Mouse (Mus musculus) lung, postnatal 10 days (tissue): ENCODE results near the gene Thnsl2.

Source experiments
- DNase-seq: peaks from one replicate; pipeline ENCODE4 v3.0.0; 2021

Gene Thnsl2

DNA sequence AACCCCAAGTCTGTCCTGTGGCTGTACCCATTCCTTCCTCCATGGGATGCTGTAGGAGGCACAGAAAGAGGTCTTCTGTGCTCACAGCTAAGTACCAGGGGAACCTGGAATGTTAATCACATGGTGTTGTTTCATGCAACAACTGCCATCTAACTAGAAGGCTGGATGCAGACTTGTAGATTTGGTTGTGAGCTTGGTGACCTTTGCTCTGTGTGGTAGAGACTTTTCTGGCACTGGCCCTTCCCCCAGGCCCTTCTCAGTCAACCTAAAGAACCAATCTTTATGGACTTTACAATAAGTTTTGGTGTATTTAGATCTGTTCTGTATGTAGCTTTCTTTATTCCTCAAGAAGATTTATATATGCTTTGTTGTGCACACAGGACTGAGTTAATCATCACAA is 13.2 kb downstream of the Thnsl2 start:
- DNase-seq: no peak

DNA sequence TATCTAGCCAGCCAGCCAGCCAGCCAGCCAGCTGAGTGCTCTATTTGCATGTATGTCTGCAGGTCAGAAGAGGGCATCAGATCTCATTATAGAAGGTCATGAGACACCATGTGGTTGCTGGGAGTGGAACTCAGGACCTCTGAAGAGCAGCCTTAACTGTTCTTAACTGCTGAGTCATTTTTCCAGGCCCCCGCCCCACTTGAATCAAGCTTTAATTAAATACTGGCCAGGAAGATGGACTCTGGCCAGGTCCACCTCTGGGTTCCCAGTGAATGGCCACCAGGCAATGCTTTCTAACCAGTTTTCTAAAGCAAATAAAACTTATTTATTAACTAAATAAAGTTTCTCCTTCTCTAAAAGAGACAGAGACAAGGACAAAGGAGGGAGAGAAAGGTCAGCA is 14.0 kb downstream of the Thnsl2 start:
- DNase-seq: peak; percentile 33

DNA sequence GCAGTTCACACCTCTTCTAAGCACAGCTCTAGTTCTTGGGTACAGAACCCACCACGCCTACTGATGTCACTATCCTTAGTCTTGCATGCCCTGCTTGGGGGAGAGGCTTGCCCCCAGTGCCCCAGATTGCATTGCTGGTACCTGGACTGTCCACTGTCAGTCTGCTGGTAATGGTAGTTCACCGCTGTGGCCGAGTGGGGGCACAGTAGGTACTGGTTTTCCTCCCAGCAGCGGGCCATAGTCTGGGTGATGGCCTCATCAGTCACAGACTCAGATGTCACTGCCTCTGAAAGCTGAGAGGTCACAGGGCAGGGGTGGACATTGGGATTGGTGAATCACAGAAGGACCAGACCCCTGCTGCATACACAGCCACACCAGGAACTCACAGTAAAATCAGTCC is 15.2 kb downstream of the Thnsl2 start:
- no peak for DNase-seq

DNA sequence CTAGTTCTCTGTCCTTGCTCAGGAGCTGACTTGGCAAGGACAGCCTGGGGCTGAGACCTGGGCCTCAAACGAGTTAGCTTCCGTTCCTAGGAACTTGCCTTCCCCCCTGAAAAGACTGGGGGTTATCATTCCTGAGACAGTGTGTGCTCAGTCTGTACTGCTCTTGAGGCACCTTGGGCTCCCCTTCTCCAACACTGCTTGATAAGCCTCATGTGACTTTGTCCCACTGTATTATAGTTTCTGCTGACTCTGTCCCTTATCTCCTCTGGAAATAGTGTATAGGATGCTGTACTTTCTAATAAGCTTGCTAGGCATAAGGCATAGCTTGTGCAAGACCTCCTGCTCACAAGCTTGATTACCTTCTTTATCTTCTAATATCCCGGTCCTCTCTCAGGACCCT is 17.9 kb downstream of the Thnsl2 start:
- DNase-seq: no peak

DNA sequence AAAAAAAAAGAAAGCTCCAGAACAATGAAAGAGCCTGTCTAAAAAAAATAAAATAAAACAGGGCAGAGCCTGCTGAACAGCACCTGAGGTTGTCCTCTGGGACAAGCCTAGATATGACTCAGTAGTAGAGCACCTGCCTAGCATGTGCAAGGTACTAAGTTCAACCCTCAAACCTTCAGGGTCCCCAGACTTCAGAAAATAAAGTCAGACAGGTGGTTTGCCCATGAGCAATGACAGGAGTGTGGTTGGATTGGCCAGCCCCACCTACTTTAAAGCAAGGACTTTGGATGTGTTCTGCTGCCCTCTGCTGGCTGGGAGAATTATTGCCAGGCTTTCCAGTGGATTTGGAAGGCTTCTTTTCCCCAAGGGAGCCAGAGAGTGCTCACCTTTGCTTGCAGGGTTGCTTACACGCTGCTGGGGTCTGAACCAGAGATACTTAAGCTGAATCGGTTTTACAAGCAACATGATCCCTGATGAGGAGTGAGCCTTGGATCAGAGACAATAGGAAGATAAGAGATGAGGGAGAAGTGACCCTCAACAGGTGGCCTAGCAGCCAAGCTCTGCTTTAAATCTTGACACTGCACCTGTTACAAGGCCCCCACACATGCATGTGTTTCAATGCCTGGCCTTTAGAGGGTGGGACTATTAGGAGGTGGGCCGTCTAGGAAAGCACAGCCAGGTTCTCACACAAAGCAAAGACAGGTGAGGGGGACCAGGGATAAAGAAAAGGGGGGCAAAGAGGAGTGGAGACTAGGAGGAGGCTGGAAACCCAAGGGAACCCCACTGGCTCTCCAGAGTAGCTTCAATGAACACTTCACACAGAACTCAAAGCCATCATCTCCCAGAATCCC is 19.0 kb downstream of the Thnsl2 start:
- DNase-seq: peak; percentile 85

DNA sequence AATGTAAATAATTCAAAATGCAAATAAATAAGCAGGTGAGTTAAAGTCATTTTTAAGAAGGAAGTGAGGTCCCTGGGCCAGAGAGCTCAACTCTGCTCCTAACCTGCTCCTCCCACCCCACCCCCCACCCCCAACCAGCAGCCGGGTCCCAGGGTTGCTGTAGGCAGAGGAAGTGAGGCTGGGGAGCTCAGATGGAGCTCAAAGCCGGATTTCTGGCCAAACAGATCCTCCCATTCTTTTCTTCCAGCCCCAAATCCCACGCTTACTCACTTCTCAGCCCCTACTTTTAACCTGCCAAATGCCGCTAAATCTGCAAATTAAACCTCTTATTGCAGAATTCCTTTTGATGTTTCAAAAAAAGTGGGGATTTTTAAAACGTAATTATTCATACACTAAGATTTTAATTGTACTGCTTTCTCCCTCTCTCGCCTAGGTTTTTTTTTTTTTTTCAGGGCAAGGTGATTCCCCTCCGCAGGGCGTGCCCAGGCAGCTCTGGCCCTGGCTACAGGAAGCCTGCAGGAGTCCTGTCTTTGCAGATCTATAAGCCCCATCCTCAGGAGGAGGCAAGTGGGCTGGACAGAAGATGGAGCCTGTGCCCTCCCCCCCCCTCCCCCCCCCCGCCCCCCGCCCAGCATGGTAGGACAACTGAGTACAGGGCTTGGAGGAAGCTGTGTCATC is 24.5 kb downstream of the Thnsl2 start:
- no peak for DNase-seq

DNA sequence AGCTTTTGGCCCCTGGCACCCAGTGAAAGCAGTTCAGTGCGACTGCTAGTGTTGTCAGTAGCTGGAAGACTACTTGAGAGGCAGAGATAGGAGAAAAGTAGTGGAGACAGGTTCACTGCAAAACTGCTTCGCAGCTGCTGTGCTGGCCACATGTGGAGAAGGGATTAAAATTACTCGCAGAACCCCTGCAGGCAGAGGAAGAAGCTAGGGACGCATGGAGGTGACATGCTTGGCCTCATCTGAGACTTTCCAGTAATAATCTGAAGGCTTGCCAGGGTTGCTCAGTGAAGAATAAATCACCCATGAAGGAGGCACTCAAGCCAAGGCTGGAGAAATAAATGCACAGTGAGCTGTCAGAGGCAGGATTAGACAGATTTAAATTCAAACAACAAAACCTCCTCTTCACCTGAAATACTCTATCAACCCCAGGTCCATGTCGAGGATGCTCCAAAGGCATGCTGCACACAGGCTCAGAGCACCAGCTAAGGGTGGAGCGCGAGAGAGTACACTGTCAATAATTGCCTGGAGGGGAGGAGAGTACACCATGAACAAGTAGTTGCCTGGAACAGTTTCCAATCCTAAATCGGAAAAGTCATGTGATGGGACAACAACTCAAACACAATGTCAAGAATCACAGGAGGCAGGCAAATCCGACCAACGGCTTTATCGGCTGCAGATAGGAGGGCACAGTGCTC is 32.7 kb downstream of the Thnsl2 start:
- DNase-seq: no peak

DNA sequence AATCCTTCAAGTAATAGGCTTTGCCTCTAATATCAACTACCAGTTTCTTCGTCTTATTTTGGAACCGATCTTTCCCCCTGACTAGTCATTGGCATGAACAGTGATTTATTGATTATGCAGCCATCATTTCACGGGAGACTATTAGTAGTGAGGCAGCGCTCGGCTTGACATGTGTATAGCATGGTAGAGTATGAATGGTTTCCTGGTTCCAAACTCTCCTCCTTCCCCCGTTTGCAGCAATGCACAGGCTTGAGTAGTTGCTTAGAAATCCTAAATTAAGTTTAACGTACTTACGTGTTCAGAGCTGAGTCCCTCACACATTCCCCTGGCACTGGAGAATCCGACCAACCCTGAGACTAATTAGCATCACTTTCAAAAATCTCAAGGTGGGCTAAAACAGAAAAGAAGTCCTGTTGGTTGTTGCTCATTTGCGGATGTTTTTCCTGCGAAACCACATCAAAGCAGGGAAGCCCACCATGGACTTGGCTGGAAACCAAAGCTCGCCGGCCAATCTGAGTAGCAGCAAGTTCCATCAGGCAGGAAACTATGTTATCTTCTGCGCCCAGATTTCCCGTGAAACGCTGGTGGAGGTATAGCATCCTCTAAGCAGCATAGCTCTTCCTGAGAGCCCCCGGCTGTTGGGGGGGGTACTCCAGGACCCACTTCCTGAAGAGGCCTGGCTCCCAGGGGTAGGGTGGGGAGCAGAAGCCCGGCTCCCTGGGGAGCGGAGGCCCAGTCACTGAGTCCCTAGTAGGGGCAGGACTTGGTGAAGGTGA is 37.9 kb downstream of the Thnsl2 start:
- DNase-seq: peak; percentile 64

DNA sequence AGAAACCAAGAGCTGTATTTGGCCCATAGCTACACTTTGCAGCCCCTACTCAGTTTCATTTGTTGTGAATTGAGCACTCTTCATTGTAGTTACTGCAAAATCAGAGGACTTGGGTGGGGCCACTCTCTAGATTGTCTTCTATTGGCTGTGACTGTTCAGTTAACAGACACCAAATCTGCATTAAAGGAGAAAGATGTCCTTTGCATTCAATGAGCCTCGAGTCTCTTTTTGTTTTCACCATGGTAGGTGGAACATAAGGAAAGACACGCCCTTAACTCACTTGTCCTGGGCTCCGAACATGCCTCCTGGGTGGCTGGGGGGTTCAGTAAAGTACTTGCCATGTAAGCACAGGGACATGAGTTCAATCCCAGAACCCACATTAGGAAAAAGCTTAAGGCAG is 48.1 kb downstream of the Thnsl2 start:
- DNase-seq: no peak

DNA sequence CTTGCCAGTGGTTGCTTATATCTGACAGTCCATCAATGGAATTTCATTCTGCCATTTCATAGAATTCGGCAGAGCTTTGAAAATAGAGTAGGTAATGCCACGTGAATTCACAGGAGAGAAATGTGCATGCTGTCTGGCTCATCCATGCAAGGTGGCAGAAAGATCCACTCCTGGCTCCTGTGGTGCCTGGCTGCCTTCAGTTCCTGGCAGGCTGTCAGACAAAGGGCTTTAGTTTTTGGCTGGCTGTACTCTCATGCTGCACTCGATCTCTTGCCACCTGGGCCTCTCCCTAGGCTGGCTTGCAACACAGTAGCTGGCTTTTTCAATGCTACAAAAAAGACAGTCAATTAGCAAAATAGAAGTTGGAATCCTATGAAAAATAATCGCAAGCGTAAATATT is 49.5 kb downstream of the Thnsl2 start:
- no peak for DNase-seq

DNA sequence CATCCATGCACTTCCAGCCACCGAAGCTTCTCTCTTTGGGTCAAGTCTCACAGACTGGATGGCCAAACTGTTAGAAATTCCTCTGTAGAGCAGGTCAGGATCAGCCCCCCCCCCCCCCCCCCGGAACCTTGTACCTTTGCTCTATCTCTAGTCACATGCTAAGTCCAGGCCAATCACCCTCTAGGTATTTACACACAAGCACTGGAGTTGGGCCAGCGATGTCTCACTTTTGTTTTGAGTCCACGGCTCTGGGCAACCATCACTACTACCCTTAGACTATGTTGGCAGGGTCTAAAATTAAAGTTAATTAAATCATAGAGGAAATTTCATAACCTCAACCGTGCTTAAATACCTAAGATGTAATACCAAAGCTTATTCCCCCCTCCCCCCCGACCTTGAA is 50.6 kb downstream of the Thnsl2 start:
- no peak for DNase-seq

DNA sequence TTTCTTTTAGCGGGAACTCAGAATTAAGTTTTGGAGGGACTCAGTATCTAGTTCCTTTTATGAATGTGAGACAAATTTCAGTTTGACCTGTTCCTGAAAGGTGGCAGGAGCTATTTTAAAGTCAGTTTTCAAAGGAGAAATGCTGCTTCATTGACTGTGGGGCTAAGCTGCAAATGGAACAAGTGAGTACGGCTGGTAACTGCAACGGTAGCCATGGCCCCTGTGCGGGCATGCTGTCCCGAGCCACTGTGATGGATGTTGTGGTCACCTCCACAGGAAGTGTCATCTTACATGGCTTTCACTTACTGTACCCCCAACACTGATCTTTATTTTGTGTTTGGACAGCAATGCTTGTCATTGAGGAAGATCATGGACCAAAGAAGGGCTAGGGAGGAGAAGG is 53.8 kb downstream of the Thnsl2 start:
- DNase-seq: no peak

DNA sequence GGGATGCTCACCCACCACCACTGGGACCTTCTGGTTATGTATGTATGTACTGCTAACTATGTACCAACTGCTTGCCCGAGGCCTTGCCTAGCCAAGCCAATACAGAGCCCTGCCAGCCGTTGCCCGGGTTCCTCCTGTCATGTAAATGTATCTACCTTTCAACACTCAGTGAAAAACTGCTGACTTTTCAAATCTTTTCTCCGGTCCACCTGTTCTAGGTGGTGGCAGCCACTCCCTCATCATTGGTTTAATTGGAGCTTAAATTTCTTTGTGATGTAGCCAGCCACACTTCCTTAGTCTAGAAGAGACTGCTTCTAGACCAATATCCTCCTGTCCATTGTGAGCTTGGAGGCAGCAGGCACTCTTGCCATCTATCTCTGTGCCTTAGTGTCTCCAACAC is 54.5 kb downstream of the Thnsl2 start:
- DNase-seq: no peak

DNA sequence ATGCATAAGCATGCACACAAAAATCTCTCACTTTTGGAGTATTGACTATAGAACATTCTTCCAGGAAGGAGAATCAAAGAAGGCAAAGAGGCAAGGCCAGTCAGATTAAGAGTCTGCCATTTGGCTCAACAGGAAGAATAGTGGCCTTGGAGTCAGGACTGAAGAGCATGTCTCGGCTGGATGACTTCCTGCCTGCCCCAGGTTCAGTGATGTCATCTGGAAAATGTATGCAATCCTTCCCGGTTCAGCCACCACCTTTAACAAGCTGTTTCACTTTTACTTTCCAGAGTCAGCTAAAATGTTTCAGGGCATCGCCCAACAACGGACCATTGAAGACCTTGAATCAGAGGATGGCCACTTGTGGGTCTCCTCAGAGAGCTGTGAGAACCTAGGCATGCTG is 55.2 kb downstream of the Thnsl2 start:
- DNase-seq: no peak

DNA sequence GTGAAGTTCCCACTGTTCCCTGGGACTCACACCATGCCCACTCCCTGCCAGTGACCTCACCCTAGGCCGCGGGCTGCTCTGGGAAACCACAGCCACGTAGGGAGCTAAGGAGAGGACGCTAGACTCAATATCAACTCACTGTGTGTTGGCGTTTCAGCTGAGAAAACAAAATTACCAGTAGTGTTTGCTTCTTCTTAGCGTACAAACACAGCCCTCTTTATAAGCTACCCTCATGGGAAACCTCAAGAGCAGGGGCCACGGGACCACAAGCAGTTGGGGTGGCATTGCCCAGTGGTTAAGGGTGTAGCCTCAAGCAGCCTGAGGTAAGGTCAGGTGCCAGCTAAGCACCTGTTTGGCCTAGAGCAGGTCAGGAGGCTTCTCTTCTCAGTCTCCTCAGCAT is 60.8 kb downstream of the Thnsl2 start:
- no peak for DNase-seq

DNA sequence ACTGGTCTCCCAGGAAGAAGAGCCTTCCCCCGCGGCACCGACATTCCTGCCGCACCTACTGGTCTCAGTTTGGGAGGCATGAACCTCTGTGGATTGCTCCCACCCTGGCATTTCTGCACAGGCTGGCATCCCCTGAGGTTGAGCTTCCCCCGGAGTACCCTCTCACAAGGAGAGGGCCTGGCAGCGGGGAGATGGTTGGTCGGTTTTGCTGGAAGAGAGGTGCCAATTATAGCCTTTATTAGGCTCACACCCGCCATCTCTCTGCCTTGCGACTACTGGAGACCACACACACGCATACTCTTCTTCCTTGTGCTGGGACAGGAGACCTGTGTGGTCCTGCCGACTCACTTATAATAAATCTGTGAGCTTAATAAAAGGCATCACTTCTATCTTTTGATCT is 62.2 kb downstream of the Thnsl2 start:
- no peak for DNase-seq

DNA sequence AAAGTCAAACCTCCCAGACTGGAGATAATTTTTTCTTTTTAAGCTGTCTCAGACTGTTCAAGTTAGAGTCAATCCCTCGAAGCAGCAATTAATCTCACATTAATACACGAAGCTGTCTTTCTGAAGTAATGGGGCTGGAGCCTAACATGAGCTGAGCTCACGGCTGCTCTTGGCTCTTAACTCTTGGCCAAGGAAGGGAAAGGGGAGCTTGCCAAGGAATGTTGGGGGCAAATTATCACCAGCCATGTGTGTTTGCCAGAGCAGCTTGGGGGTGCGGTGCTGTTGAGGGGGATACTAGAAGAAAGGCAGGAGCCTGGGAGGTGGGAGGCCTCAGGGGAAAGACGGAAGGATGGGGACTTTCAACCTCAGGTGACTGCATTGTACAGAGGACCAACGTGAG is 63.0 kb downstream of the Thnsl2 start:
- no peak for DNase-seq
